Mouse (Mus musculus) intestine, embryonic 14.5 days (tissue): ENCODE measurements around the gene Gm16253. TPM values are rescaled to one million over a fixed set of nuclear protein-coding genes. Genes with fewer than 3 reads are reported as not detected.

ENCODE experiments used
- ATAC-seq: fragments of 200-750 bp; cut with Nextera tagmentation; replicated peaks from 2 replicates; pipeline ENCODE4 v1.8.0; 2017; ENCODE audit warnings: low read depth, moderate number of reproducible peaks, moderate TSS enrichment, moderate library complexity; ENCODE audit not compliant: low FRiP score, low TSS enrichment
- DNase-seq: peaks from one replicate; pipeline ENCODE4 v3.0.0-alpha.2; 2018; ENCODE audit warnings: low spot score
- H3K27ac ChIP-seq: fragments of 300-500 bp; sonication (generic); 2 replicates; pipeline ENCODE4 v1.5.1; 2014; ENCODE audit warnings: low read depth, mild to moderate bottlenecking, control low read depth
- H3K27me3 ChIP-seq: fragments of 300-500 bp; sonication (generic); replicated peaks from 2 replicates; pipeline ENCODE4 v1.6.1; 2014; ENCODE audit warnings: low read length, control low read depth; ENCODE audit not compliant: control insufficient read depth, insufficient read depth
- H3K36me3 ChIP-seq: fragments of 300-500 bp; sonication (generic); 2 replicates; pipeline ENCODE4 v1.6.1; 2014; ENCODE audit warnings: low read length, control low read depth; ENCODE audit not compliant: control insufficient read depth, insufficient read depth
- H3K4me1 ChIP-seq: fragments of 300-500 bp; sonication (generic); replicated peaks from 2 replicates; pipeline ENCODE4 v1.6.1; 2014; ENCODE audit warnings: low read length, control low read depth, mixed read lengths; ENCODE audit not compliant: control insufficient read depth, insufficient read depth
- H3K4me2 ChIP-seq: fragments of 300-500 bp; sonication (generic); 2 replicates; pipeline ENCODE4 v1.6.1; 2014; ENCODE audit warnings: low read length
- H3K4me3 ChIP-seq: fragments of 300-500 bp; sonication (generic); 2 replicates; pipeline ENCODE4 v1.5.1; 2014; ENCODE audit warnings: low read depth, low read length, control low read depth, mixed read lengths
- H3K9ac ChIP-seq: fragments of 300-500 bp; sonication (generic); 2 replicates; pipeline ENCODE4 v1.6.1; 2014; ENCODE audit warnings: mild to moderate bottlenecking, low read length
- H3K9me3 ChIP-seq: fragments of 300-500 bp; sonication (generic); 2 replicates; pipeline ENCODE4 v1.6.1; 2016; ENCODE audit warnings: low read length, control low read depth; ENCODE audit not compliant: control insufficient read depth
- WGBS: fragments of 180-500 bp; shearing (Covaris S2); extraction: QIAGEN DNeasy Blood & Tissue Kit; methylation state at CpG from one replicate; pipeline ENCODE4 v1.1.7; 2014; 5-methylcytosine and 5-hydroxymethylcytosine counted together
- polyA plus RNA-seq: library from polyadenylated mRNA; unstranded; fragments of >200 nt; fragmentation: Nextera tagmentation; extraction: Ambion mirVana; gene quantifications from 2 replicates; pipeline ENCODE4 v1.2.1, GENCODE M21; 2014

Gene Gm16253
- polyA plus RNA-seq, 1 experiment from 2014 or later: 0.37 TPM

DNA sequence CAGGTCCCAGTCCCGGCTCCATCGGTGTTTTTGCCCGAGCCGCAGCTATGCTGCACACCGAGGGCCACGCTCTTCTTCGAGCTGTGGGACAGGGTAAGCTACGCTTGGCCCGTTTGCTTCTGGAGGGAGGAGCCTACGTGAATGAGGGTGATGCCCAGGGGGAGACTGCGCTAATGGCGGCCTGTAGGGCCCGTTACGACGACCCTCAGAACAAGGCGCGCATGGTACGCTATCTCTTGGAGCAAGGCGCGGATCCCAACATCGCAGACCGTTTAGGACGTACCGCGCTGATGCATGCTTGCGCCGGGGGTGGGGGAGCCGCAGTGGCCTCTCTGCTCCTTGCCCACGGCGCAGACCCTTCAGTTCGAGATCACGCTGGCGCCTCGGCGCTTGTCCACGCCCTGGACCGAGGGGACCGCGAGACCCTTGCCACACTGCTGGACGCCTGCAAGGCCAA lies 20.7 kb downstream of the Gm16253 start:
- WGBS: under 1% methylated on average over 40 of the region's 40 CpGs
- DNase-seq: peak; percentile 78
- H3K4me3 ChIP-seq: peak overlapping the region; percentile 48
- H3K9ac ChIP-seq: peak overlapping the region; percentile 50
- H3K4me2 ChIP-seq: peak overlapping the region; percentile 96
- peaks cover 24% of the 10 kb centered on the region; the same call in 1 of the 2 replicates for H3K27me3 ChIP-seq
- no peak for ATAC-seq
- no peaks in the 10 kb centered on the region for H3K36me3 ChIP-seq
- H3K9me3 ChIP-seq: no peaks in the 10 kb centered on the region
- peak overlapping the region; percentile 47 for H3K27ac ChIP-seq
- H3K4me1 ChIP-seq: peaks cover 35% of the 10 kb centered on the region

GRCm38 (mm10) chr3:96598156-96599068 lies 21.6 kb downstream of the Gm16253 start:
- H3K9me3 ChIP-seq: no peaks in the 10 kb centered on the region
- peaks cover 24% of the 10 kb centered on the region; the same call in 1 of the 2 replicates for H3K27me3 ChIP-seq
- H3K27ac ChIP-seq: peak overlapping the region; percentile 47
- H3K36me3 ChIP-seq: 0 out of 2 replicates have a peak, but pooled peaks cover under 1% of the 10 kb centered on the region
- H3K9ac ChIP-seq: peak overlapping the region; percentile 50
- 1% methylated on average over 54 of the region's 54 CpGs for WGBS
- H3K4me3 ChIP-seq: peak overlapping the region; percentile 48
- H3K4me1 ChIP-seq: peaks cover 34% of the 10 kb centered on the region
- DNase-seq: peak; percentile 82
- peak overlapping the region; percentile 96 for H3K4me2 ChIP-seq
- ATAC-seq: no peak

DNA sequence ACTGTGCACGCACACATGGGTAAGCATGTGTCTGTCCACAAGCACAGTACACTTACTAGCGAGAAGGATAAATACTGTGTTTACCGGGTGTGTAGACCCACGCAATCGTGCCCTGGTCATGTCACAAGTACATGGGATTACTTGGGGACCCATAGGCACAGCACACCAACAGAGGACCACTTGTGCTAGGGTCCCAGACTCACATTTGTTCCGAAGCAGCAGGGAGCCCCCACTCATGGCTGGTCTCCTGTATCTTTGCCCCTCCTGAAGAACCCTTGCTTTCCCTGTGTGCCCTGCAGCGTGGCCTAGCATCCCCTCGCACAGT lies 22.2 kb downstream of the Gm16253 start:
- H3K4me1 ChIP-seq: peaks cover 38% of the 10 kb centered on the region
- 0 out of 2 replicates have a peak overlapping the region, but pooled peaks have one; percentile 48 for H3K4me3 ChIP-seq
- peak overlapping the region; percentile 96 for H3K4me2 ChIP-seq
- DNase-seq (no peak), ATAC-seq (no peak)
- peaks cover 7% of the 10 kb centered on the region; the same call in 1 of the 2 replicates for H3K36me3 ChIP-seq
- H3K27me3 ChIP-seq: peaks cover 24% of the 10 kb centered on the region; the same call in 1 of the 2 replicates
- no peak overlapping the region for H3K27ac ChIP-seq
- WGBS: 56% methylated on average over 8 of the region's 8 CpGs
- no peak overlapping the region for H3K9ac ChIP-seq
- H3K9me3 ChIP-seq: no peaks in the 10 kb centered on the region

DNA sequence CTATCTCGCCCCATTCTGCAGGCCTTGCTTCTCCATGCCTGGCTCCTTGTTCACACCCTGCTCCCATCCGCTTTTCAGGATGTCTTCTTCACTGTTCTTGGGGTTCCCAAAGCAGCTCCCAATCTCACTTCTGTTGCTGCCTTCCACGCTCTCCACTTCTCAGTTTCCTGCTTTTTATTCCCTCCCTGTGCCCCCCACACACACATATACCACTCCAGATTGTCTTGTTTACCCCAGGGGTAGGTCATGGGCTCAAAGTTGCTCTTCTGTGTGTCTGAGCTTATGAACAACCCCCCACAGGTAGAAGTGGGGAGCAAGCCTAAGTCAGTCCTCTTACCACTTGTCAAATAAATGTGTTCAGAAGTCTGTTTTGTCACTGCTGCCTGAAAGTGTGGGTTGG lies 22.6 kb downstream of the Gm16253 start:
- no peak overlapping the region for H3K4me3 ChIP-seq
- H3K27ac ChIP-seq: no peak overlapping the region
- H3K4me2 ChIP-seq: no peak overlapping the region
- H3K9me3 ChIP-seq: no peaks in the 10 kb centered on the region
- peaks cover 7% of the 10 kb centered on the region; the same call in 1 of the 2 replicates for H3K36me3 ChIP-seq
- H3K4me1 ChIP-seq: peaks cover 38% of the 10 kb centered on the region
- H3K9ac ChIP-seq: no peak overlapping the region
- peaks cover 24% of the 10 kb centered on the region; the same call in 1 of the 2 replicates for H3K27me3 ChIP-seq
- no peak for DNase-seq
- ATAC-seq: no peak
- 83% methylated on average over 3 of the region's 3 CpGs for WGBS

- peak; percentile 91 for DNase-seq
- WGBS: under 1% methylated on average over 27 of the region's 27 CpGs
- Histone ChIP-seq H3K27ac (peak within 1 kb of the TSS; percentile 94), H3K36me3 (peaks cover 10% of the 10 kb centered on the region; the same call in 1 of the 2 replicates), H3K9ac (peak within 1 kb of the TSS; percentile 70), H3K4me2 (peak within 1 kb of the TSS; percentile 74), H3K4me1 (peaks cover 36% of the 10 kb centered on the region), H3K4me3 (peak within 1 kb of the TSS; percentile 65), H3K27me3 (peaks cover 17% of the 10 kb centered on the region; the same call in 1 of the 2 replicates), H3K9me3 (no peaks in the 10 kb centered on the region)
- ATAC-seq: peak; percentile 91
Measured at GRCm38 (mm10) chr3:96600639-96601250, 24.0 kb downstream of the Gm16253 start, which contains the start of gene Lix1l. TSS of gene Lix1l (plus strand) at chr3:96601149.

- Histone ChIP-seq H3K4me2 (peak overlapping the region; percentile 74), H3K4me3 (peak overlapping the region; percentile 65), H3K9me3 (no peaks in the 10 kb centered on the region), H3K36me3 (peaks cover 10% of the 10 kb centered on the region; the same call in 1 of the 2 replicates), H3K4me1 (peaks cover 30% of the 10 kb centered on the region), H3K9ac (peak overlapping the region; percentile 70), H3K27ac (peak overlapping the region; percentile 94), H3K27me3 (peaks cover 13% of the 10 kb centered on the region; the same call in 1 of the 2 replicates)
- ATAC-seq (peak; percentile 57), DNase-seq (peak; percentile 79)
- under 1% methylated on average over 30 of the region's 40 CpGs for WGBS
Measured at GRCm38 (mm10) chr3:96601251-96601787, 24.5 kb downstream of the Gm16253 start.

GRCm38 (mm10) chr3:96601941-96602703 lies 25.3 kb downstream of the Gm16253 start:
- Histone ChIP-seq H3K27ac (peak overlapping the region; percentile 94), H3K27me3 (0 out of 2 replicates have a peak, but pooled peaks cover 9% of the 10 kb centered on the region), H3K4me2 (peak overlapping the region; percentile 74), H3K36me3 (peaks cover 10% of the 10 kb centered on the region; the same call in 1 of the 2 replicates), H3K9me3 (no peaks in the 10 kb centered on the region), H3K9ac (peak overlapping the region; percentile 70), H3K4me3 (peak overlapping the region; percentile 65), H3K4me1 (peaks cover 22% of the 10 kb centered on the region)
- no peak for DNase-seq
- WGBS: 22% methylated on average over 10 of the region's 10 CpGs
- no peak for ATAC-seq
